Mouse (Mus musculus) liver, postnatal 0 days (tissue): ENCODE measurements around the gene Plch1. TPM values are rescaled to one million over a fixed set of nuclear protein-coding genes. Genes with fewer than 3 reads are reported as not detected.
A peak's percentile ranks its signal among the peaks of the same experiment; 100 is the strongest.

Experiments
- ATAC-seq: fragments of 200-750 bp; cut with Nextera tagmentation; 2 replicates; pipeline ENCODE4 v1.8.0; 2017; ENCODE audit warnings: mild to moderate bottlenecking, moderate library complexity
- DNase-seq: peaks from one replicate; pipeline ENCODE4 v3.0.0-alpha.2; 2016
- H3K27ac ChIP-seq: fragments of 300-500 bp; sonication (generic); 2 replicates; pipeline ENCODE4 v1.5.1; 2014; ENCODE audit warnings: antibody characterized with exemption, moderate library complexity, mild to moderate bottlenecking, low read depth
- H3K27me3 ChIP-seq: fragments of 300-500 bp; sonication (generic); 2 replicates; pipeline ENCODE4 v1.6.1; 2014; ENCODE audit warnings: low read length, control low read depth, mixed read lengths; ENCODE audit not compliant: insufficient read depth
- H3K36me3 ChIP-seq: fragments of 300-500 bp; sonication (generic); replicated peaks from 2 replicates; pipeline ENCODE4 v1.6.1; 2014; ENCODE audit warnings: mild to moderate bottlenecking, control low read depth, low read length, moderate library complexity, mixed read lengths; ENCODE audit not compliant: insufficient read depth
- H3K4me1 ChIP-seq: fragments of 300-500 bp; sonication (generic); 2 replicates; pipeline ENCODE4 v1.6.1; 2014; ENCODE audit warnings: antibody characterized with exemption, mild to moderate bottlenecking, control low read depth; ENCODE audit not compliant: insufficient read depth
- H3K4me2 ChIP-seq: fragments of 300-500 bp; sonication (generic); 2 replicates; pipeline ENCODE4 v1.6.1; 2014; ENCODE audit warnings: low read depth, mild to moderate bottlenecking, low read length, moderate library complexity, mixed read lengths
- H3K4me3 ChIP-seq: fragments of 300-500 bp; sonication (generic); 2 replicates; pipeline ENCODE4 v1.5.1; 2014; ENCODE audit warnings: low read depth, low read length
- H3K9ac ChIP-seq: fragments of 300-500 bp; sonication (generic); replicated peaks from 2 replicates; pipeline ENCODE4 v1.6.1; 2014; ENCODE audit warnings: mild to moderate bottlenecking, moderate library complexity
- H3K9me3 ChIP-seq: fragments of 300-500 bp; sonication (generic); 2 replicates; pipeline ENCODE4 v1.6.1; 2016; ENCODE audit warnings: mild to moderate bottlenecking, control low read depth, low read length, mixed read lengths
- CTCF ChIP-seq: sonication (generic); IDR thresholded peaks from 2 replicates; pipeline ENCODE4 v1.5.1; 2016; ENCODE audit warnings: antibody characterized with exemption, low read depth
- EP300 ChIP-seq: IDR thresholded peaks from 2 replicates; pipeline ENCODE4 v1.6.1; 2016; ENCODE audit warnings: antibody characterized with exemption, low read depth, mild to moderate bottlenecking
- WGBS: fragments of 180-500 bp; shearing (Covaris S2); extraction: QIAGEN DNeasy Blood & Tissue Kit; methylation state at CpG from one replicate; pipeline ENCODE4 v1.1.7; 2014; ENCODE audit not compliant: insufficient replicate concordance; 5-methylcytosine and 5-hydroxymethylcytosine counted together
- polyA plus RNA-seq: library from polyadenylated mRNA; unstranded; fragments of >200 nt; fragmentation: Nextera tagmentation; extraction: Ambion mirVana; gene quantifications from 2 replicates; pipeline ENCODE4 v1.2.1, GENCODE M21; 2015

The Plch1 gene
- polyA plus RNA-seq, 1 experiment from 2014 or later = 0.04 TPM

DNA sequence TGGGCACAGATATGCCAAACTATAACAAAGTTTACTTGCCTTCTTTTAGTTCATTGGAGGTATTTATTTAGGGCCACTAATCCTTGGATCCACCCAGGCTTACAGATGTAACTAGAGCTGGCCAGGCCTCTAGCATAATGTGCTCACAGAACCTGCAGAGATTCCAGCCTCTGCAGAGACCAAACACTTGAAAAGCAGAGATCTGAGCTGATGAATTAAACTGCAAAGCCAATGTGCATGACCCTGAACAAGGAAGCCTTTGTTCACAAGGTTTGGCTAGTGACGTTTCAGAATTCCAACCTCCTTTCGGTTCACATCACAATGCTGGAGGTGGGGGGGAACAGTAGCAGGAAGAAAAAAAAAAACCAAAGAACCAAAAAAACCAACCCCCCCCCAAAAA is 28.0 kb downstream of the Plch1 start:
- Histone ChIP-seq H3K9ac (no peak overlapping the region), H3K36me3 (no peaks in the 10 kb centered on the region), H3K27ac (no peak overlapping the region), H3K27me3 (no peaks in the 10 kb centered on the region), H3K9me3 (no peaks in the 10 kb centered on the region), H3K4me1 (no peaks in the 10 kb centered on the region), H3K4me3 (no peak overlapping the region), H3K4me2 (no peak overlapping the region)
- 70% methylated on average over 2 of the region's 2 CpGs for WGBS
- TF ChIP-seq EP300 (no peak), CTCF (no peak)
- ATAC-seq (no peak), DNase-seq (no peak)

DNA sequence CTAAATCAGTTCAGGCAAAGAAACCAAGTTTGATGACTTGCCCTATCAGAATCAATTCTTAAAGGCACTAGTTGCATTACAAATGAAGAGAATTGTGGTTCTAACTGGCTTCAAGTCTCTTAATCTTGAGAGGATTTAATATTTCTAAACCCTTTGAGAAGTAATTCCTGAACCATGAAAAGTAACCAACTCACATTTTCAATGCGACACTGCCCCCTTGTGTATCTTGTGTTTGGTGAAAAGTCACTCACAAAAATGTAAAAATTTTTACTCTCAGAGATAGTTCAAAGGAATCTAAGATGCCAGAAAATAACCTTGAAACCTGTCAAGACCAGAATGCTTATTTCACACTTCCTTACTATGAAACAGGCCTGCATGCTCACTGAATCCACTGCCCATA is 31.0 kb downstream of the Plch1 start:
- 52% methylated on average over 1 of the region's 1 CpGs for WGBS
- H3K4me1 ChIP-seq = no peaks in the 10 kb centered on the region
- TF ChIP-seq CTCF (peak; percentile 41), EP300 (no peak)
- no peak overlapping the region for H3K4me3 ChIP-seq
- H3K9ac ChIP-seq = no peak overlapping the region
- H3K27me3 ChIP-seq = no peaks in the 10 kb centered on the region
- H3K4me2 ChIP-seq = no peak overlapping the region
- no peak overlapping the region for H3K27ac ChIP-seq
- no peaks in the 10 kb centered on the region for H3K9me3 ChIP-seq
- no peak for DNase-seq
- no peaks in the 10 kb centered on the region for H3K36me3 ChIP-seq
- no peak for ATAC-seq

DNA sequence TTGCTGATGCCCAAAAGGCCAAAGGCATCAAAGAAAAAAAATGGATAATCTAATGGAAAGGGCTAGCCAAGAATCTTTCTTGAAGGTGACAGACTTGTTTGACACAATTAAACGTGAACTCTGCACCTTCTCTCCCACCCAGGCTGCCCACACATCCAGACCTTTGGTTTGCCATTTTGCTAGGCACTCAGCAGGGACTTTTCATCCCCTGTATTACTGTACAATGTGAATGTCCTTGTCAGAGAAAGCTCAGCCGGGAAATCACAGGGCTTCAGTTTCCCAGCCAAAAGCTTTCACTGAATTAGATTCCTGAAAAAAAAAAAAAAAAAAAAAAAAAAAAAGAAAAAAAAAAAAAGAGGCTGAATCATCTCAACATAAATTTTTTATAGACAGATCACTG is 34.2 kb downstream of the Plch1 start:
- TF ChIP-seq CTCF (no peak), EP300 (no peak)
- DNase-seq = no peak
- Histone ChIP-seq H3K27ac (no peak overlapping the region), H3K9me3 (no peaks in the 10 kb centered on the region), H3K4me2 (no peak overlapping the region), H3K4me3 (no peak overlapping the region), H3K36me3 (no peaks in the 10 kb centered on the region), H3K27me3 (no peaks in the 10 kb centered on the region), H3K9ac (no peak overlapping the region), H3K4me1 (no peaks in the 10 kb centered on the region)
- WGBS = 63% methylated on average over 2 of the region's 2 CpGs
- ATAC-seq = no peak

GRCm38 (mm10) chr3:63862716-63863115 is 36.6 kb downstream of the Plch1 start:
- 76% methylated on average over 10 of the region's 10 CpGs for WGBS
- TF ChIP-seq CTCF (no peak), EP300 (no peak)
- Histone ChIP-seq H3K9ac (no peak overlapping the region), H3K36me3 (no peaks in the 10 kb centered on the region), H3K4me1 (no peaks in the 10 kb centered on the region), H3K27me3 (no peaks in the 10 kb centered on the region), H3K4me3 (no peak overlapping the region), H3K4me2 (no peak overlapping the region), H3K27ac (no peak overlapping the region), H3K9me3 (no peaks in the 10 kb centered on the region)
- ATAC-seq = no peak
- DNase-seq = no peak

- H3K4me3 ChIP-seq = no peak overlapping the region
- H3K36me3 ChIP-seq = no peaks in the 10 kb centered on the region
- DNase-seq (no peak), ATAC-seq (no peak)
- TF ChIP-seq EP300 = no peak
- TF ChIP-seq CTCF = no peak
- no peaks in the 10 kb centered on the region for H3K4me1 ChIP-seq
- 73% methylated on average over 5 of the region's 5 CpGs for WGBS
- H3K9ac ChIP-seq = no peak overlapping the region
- no peak overlapping the region for H3K27ac ChIP-seq
- no peak overlapping the region for H3K4me2 ChIP-seq
- no peaks in the 10 kb centered on the region for H3K9me3 ChIP-seq
- H3K27me3 ChIP-seq = no peaks in the 10 kb centered on the region
Measured at GRCm38 (mm10) chr3:63852828-63853227, 46.4 kb downstream of the Plch1 start.

- Histone ChIP-seq H3K4me1 (no peaks in the 10 kb centered on the region), H3K27me3 (no peaks in the 10 kb centered on the region), H3K4me3 (no peak overlapping the region), H3K27ac (no peak overlapping the region), H3K4me2 (no peak overlapping the region), H3K9me3 (no peaks in the 10 kb centered on the region), H3K9ac (no peak overlapping the region), H3K36me3 (no peaks in the 10 kb centered on the region)
- ATAC-seq (no peak), DNase-seq (no peak)
- TF ChIP-seq EP300 (no peak), CTCF (no peak)
- 78% methylated on average over 12 of the region's 12 CpGs for WGBS
Measured at GRCm38 (mm10) chr3:63851125-63851698, 48.1 kb downstream of the Plch1 start.

DNA sequence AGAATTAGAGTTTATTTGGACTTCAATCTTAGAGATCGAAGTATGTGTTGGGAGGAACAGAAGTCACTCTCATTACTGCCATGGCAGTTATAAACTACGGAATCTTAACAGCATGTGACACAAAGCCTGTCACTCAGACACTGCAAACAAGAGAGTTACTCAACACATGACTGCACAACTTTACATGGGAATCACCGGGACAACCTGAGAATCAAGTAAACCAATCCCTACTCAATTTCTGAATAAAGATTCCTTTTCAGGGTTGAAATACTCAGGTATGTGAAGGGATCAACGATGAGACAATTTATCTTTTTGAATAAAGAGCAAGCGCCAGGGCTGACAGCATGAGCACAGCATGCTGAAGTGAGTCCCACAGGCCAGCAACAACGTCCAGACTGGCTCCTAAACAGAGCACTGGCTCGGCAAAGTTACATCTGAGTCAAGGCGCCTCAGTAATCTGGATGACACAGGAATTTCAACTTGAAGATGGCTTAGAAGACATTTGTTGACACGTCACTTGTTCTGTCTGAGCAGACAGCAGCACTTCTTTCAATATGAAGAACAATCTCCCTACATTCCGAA is 49.4 kb downstream of the Plch1 start:
- Histone ChIP-seq H3K9me3 (no peaks in the 10 kb centered on the region), H3K4me1 (no peaks in the 10 kb centered on the region), H3K4me2 (no peak overlapping the region), H3K27me3 (no peaks in the 10 kb centered on the region), H3K4me3 (no peak overlapping the region), H3K9ac (no peak overlapping the region), H3K27ac (no peak overlapping the region), H3K36me3 (no peaks in the 10 kb centered on the region)
- no peak for DNase-seq
- no peak for ATAC-seq
- TF ChIP-seq EP300 = no peak
- no peak for TF ChIP-seq CTCF
- WGBS = 60% methylated on average over 10 of the region's 10 CpGs
